Mouse (Mus musculus): ENCODE results near the gene Trim27. TPM values are rescaled to one million over a fixed set of nuclear protein-coding genes. Genes with fewer than 3 reads are reported as not detected.

The Trim27 gene
- polyA plus RNA-seq, 1 experiment from 2014 or later = 148 TPM

DNA sequence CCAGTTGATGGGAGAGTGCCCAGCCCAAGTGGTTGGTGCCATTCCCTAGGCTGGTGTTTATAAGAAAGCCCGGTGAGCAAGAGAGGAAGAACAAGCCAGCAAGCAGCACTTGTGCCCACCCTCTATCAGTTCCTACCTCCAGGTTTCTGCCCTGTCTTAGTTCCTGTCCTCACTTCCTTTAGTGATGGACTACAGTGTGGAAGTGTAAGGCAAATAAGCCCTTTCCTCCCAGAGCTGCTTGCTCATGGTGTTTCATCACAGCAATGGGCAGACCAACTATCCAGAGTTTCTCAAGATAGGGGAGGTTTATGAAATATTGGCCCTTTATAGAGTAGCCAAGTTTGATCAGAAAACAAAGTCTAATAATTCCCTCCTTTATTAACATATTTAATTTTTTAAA lies 37.5 kb downstream of the Trim27 start:
- no peak overlapping the region for H3K27ac ChIP-seq (replicated peaks; ENCODE audit: low read depth, low read length)
- no peaks in the 10 kb centered on the region for H3K4me1 ChIP-seq (ENCODE audit: control insufficient read depth, insufficient read depth, low read length)
- H3K36me3 ChIP-seq (replicated peaks; ENCODE audit: control insufficient read depth, insufficient read depth, low read depth, low read length) = no peaks in the 10 kb centered on the region
- H3K4me3 ChIP-seq (ENCODE audit: low read depth, low read length) = no peak overlapping the region
- no peak overlapping the region for H3K4me2 ChIP-seq (ENCODE audit: low read depth, low read length)
- H3K9me3 ChIP-seq (replicated peaks; ENCODE audit: control insufficient read depth, low read length) = no peaks in the 10 kb centered on the region
- DNase-seq (ENCODE audit: low spot score) (no peak), ATAC-seq (replicated peaks; ENCODE audit: insufficient number of reproducible peaks, low FRiP score, low TSS enrichment, low read depth) (no peak)
- no peak overlapping the region for H3K9ac ChIP-seq (replicated peaks; ENCODE audit: low read length)
- 44% methylated on average over 1 of the region's 1 CpGs for WGBS
- no peaks in the 10 kb centered on the region for H3K27me3 ChIP-seq (ENCODE audit: control insufficient read depth, insufficient read depth, low read length)

DNA sequence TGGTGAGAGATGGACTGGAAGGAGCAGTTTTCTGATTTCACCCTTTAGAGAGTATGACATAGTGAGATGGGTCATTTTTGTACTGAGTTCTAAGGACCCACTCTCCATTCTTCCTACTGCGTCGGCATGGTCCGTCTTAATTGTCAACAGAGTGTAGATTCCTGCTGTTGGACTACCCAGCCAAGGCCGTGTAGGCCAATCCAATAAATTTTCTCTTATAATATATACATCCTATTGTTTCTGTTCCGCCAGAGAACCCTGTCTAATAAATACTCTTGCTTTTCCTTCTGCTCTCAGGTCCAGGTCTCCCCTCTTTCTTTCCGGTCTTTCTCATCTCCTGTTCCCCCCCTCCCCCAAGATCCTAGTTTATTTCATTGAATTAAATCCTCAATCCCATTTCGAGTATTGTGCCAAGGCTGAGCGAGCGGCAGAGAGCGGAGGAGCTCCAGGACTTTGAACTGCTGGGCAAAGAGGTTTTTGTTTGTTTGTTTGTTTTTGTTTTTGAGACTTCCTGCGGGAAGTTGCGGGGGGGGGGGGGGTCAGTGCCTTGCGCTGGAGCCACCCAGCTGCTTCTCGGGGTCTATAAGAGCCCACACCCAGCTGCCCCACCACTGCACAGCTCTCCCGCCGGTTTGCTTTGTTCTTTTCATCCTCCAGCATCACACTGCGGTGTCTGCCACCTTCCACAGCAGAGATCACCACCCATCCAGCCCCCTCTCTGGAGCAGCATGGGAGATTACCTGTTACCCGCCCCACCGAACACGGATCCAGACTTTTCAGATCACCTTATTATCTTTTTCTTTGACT lies 42.6 kb downstream of the Trim27 start:
- H3K9ac ChIP-seq (replicated peaks; ENCODE audit: low read length) = peak overlapping the region; percentile 80
- H3K27me3 ChIP-seq (ENCODE audit: control insufficient read depth, insufficient read depth, low read length) = no peaks in the 10 kb centered on the region
- H3K27ac ChIP-seq (replicated peaks; ENCODE audit: low read depth, low read length) = peak overlapping the region; percentile 47
- peak overlapping the region; percentile 64 for H3K4me2 ChIP-seq (ENCODE audit: low read depth, low read length)
- DNase-seq (ENCODE audit: low spot score) = peak; percentile 51
- H3K4me3 ChIP-seq (ENCODE audit: low read depth, low read length) = peak overlapping the region; percentile 59
- H3K36me3 ChIP-seq (replicated peaks; ENCODE audit: control insufficient read depth, insufficient read depth, low read depth, low read length) = no peaks in the 10 kb centered on the region
- no peaks in the 10 kb centered on the region for H3K9me3 ChIP-seq (replicated peaks; ENCODE audit: control insufficient read depth, low read length)
- peak; percentile 91 for ATAC-seq (replicated peaks; ENCODE audit: insufficient number of reproducible peaks, low FRiP score, low TSS enrichment, low read depth)
- whole genome bisulfite sequencing = 3% methylated on average over 19 of the region's 20 CpGs
- H3K4me1 ChIP-seq (ENCODE audit: control insufficient read depth, insufficient read depth, low read length) = no peaks in the 10 kb centered on the region

DNA sequence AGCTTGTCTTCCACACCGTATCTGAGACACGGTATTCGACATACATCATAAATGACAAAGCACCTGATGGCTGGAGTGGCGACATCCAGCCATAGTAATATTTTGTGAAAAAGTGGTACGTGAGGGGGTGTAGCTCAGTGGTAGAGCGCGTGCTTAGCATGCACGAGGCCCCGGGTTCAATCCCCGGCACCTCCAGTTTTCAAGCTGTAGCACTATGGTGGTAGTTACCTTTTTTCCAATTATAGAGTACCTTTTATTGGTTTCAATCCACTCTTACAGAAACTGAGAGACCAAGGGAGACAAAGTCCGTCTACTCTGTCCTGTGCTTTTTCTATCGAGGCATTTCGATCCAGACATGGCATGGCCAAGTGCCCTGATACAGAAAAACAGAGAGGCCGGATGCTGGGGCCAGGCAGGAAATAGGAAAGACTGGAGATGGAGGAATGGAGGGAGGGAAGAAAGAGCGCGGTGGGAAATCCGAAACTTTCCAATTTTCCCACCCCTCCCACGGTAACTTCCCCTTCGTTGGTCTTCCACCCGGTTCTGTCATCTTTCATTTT lies 43.3 kb downstream of the Trim27 start:
- DNase-seq (ENCODE audit: low spot score) (peak; percentile 90), ATAC-seq (replicated peaks; ENCODE audit: insufficient number of reproducible peaks, low FRiP score, low TSS enrichment, low read depth) (peak; percentile 92)
- Histone ChIP-seq H3K4me2 (ENCODE audit: low read depth, low read length) (peak overlapping the region; percentile 64), H3K9ac (replicated peaks; ENCODE audit: low read length) (peak overlapping the region; percentile 80), H3K36me3 (replicated peaks; ENCODE audit: control insufficient read depth, insufficient read depth, low read depth, low read length) (no peaks in the 10 kb centered on the region), H3K27me3 (ENCODE audit: control insufficient read depth, insufficient read depth, low read length) (no peaks in the 10 kb centered on the region), H3K27ac (replicated peaks; ENCODE audit: low read depth, low read length) (peak overlapping the region; percentile 47), H3K4me1 (ENCODE audit: control insufficient read depth, insufficient read depth, low read length) (no peaks in the 10 kb centered on the region), H3K4me3 (ENCODE audit: low read depth, low read length) (peak overlapping the region; percentile 59), H3K9me3 (replicated peaks; ENCODE audit: control insufficient read depth, low read length) (no peaks in the 10 kb centered on the region)
- WGBS = under 1% methylated on average over 20 of the region's 20 CpGs

DNA sequence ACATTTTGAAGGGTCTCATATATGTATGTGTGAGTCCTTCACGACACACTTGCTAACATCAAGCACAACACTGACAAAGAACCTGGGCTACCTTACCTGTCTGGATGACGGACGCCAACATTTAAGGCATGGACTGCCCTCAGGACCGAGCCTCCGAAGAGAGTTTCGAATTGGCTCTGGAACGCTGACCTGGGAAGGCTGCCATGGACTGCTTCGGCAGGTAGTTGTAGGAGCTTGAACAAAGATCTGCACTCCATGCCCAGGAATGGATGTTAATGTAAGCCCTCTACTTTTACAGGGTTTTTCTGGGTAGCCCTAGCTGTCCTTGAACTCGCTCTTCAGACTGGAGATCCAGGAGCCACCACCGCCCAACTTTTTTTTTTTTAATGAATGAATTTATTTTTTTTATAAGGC lies 44.0 kb downstream of the Trim27 start:
- H3K9ac ChIP-seq (replicated peaks; ENCODE audit: low read length) = peak overlapping the region; percentile 42; the same call in 1 of the 2 replicates

DNA sequence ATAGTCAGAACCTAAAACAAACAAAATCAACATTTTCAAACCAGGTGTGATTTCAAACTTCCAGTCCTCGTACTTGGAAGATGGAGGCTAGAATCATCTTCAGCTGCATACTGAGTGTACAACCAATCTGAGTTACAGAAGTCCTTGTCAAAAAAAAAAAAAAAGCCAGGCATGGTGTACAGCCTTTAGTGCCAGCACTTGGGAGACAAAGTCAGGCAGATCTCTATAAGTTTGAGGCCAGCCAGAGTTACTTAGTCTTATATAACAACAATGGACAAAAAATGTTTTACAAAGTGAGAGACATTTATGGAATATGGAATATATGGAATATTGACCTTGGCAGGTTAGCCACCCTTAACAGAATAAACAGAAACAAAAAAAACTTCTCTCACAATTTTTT lies 45.1 kb downstream of the Trim27 start:
- H3K4me2 ChIP-seq (ENCODE audit: low read depth, low read length) = no peak overlapping the region
- no peaks in the 10 kb centered on the region for H3K27me3 ChIP-seq (ENCODE audit: control insufficient read depth, insufficient read depth, low read length)
- H3K4me3 ChIP-seq (ENCODE audit: low read depth, low read length) = no peak overlapping the region
- no peak for DNase-seq (ENCODE audit: low spot score)
- no peak for ATAC-seq (replicated peaks; ENCODE audit: insufficient number of reproducible peaks, low FRiP score, low TSS enrichment, low read depth)
- no peak overlapping the region for H3K9ac ChIP-seq (replicated peaks; ENCODE audit: low read length)
- H3K27ac ChIP-seq (replicated peaks; ENCODE audit: low read depth, low read length) = no peak overlapping the region
- WGBS = 71% methylated on average over 1 of the region's 1 CpGs
- no peaks in the 10 kb centered on the region for H3K9me3 ChIP-seq (replicated peaks; ENCODE audit: control insufficient read depth, low read length)
- H3K4me1 ChIP-seq (ENCODE audit: control insufficient read depth, insufficient read depth, low read length) = no peaks in the 10 kb centered on the region
- no peaks in the 10 kb centered on the region for H3K36me3 ChIP-seq (replicated peaks; ENCODE audit: control insufficient read depth, insufficient read depth, low read depth, low read length)

More for the DNA sequence above, 44.0 kb downstream of the Trim27 start:
- Histone ChIP-seq H3K9me3 (replicated peaks; ENCODE audit: control insufficient read depth, low read length) (no peaks in the 10 kb centered on the region), H3K27me3 (ENCODE audit: control insufficient read depth, insufficient read depth, low read length) (no peaks in the 10 kb centered on the region), H3K27ac (replicated peaks; ENCODE audit: low read depth, low read length) (no peak overlapping the region), H3K4me3 (ENCODE audit: low read depth, low read length) (peak overlapping the region; percentile 59), H3K4me2 (ENCODE audit: low read depth, low read length) (peak overlapping the region; percentile 64), H3K36me3 (replicated peaks; ENCODE audit: control insufficient read depth, insufficient read depth, low read depth, low read length) (no peaks in the 10 kb centered on the region), H3K4me1 (ENCODE audit: control insufficient read depth, insufficient read depth, low read length) (no peaks in the 10 kb centered on the region)
- DNase-seq (ENCODE audit: low spot score) (peak; percentile 57), ATAC-seq (replicated peaks; ENCODE audit: insufficient number of reproducible peaks, low FRiP score, low TSS enrichment, low read depth) (no peak)
- 2% methylated on average over 10 of the region's 10 CpGs for WGBS

DNA sequence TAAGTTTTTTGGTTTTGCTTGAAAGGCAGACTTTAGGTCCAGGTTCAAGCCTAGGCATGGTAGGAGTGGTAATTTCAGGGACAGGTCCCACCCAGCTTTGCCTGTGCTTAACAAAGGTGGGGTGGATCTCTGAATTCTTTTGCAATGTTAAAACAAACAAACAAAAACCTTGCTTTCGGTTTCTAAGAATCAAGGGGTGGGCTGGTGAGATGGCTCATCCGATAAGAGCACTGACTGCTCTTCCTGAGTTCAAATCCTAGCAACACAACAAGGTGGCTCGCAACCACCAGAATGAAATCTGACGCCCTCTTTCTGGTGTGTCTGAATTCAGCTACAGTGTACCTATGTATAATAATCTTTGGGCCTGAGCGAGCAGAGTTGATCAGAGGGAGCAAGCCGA lies 46.0 kb downstream of the Trim27 start:
- 61% methylated on average over 6 of the region's 6 CpGs for WGBS
- DNase-seq (ENCODE audit: low spot score) (no peak), ATAC-seq (replicated peaks; ENCODE audit: insufficient number of reproducible peaks, low FRiP score, low TSS enrichment, low read depth) (no peak)
- no peak overlapping the region for H3K9ac ChIP-seq (replicated peaks; ENCODE audit: low read length)
- H3K27me3 ChIP-seq (ENCODE audit: control insufficient read depth, insufficient read depth, low read length) = no peaks in the 10 kb centered on the region
- H3K4me2 ChIP-seq (ENCODE audit: low read depth, low read length) = no peak overlapping the region
- H3K36me3 ChIP-seq (replicated peaks; ENCODE audit: control insufficient read depth, insufficient read depth, low read depth, low read length) = no peaks in the 10 kb centered on the region
- H3K4me1 ChIP-seq (ENCODE audit: control insufficient read depth, insufficient read depth, low read length) = no peaks in the 10 kb centered on the region
- H3K4me3 ChIP-seq (ENCODE audit: low read depth, low read length) = no peak overlapping the region
- H3K27ac ChIP-seq (replicated peaks; ENCODE audit: low read depth, low read length) = no peak overlapping the region
- no peaks in the 10 kb centered on the region for H3K9me3 ChIP-seq (replicated peaks; ENCODE audit: control insufficient read depth, low read length)

DNA sequence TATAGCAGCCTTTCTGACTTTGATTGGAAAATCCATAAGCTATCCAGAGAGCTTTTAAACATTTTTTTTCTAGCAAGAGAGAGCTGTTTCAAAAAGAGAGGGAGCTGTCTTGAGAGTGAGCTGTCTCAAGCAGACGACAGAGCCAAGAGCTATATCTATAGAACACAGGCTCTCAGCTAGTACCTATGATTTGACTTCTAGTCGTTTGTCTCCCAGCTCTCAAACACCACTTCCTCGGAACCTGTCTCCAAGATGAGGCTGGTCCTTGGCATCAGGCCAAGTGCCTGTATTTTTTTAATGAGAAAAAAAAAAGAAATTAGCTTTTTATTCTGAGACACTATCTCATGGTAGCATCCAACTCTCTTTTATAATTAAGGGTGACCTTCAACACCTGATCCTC lies 46.8 kb downstream of the Trim27 start:
- H3K27me3 ChIP-seq (ENCODE audit: control insufficient read depth, insufficient read depth, low read length) = no peaks in the 10 kb centered on the region
- no peaks in the 10 kb centered on the region for H3K4me1 ChIP-seq (ENCODE audit: control insufficient read depth, insufficient read depth, low read length)
- H3K4me2 ChIP-seq (ENCODE audit: low read depth, low read length) = no peak overlapping the region
- H3K36me3 ChIP-seq (replicated peaks; ENCODE audit: control insufficient read depth, insufficient read depth, low read depth, low read length) = no peaks in the 10 kb centered on the region
- WGBS = 77% methylated on average over 3 of the region's 3 CpGs
- no peak overlapping the region for H3K27ac ChIP-seq (replicated peaks; ENCODE audit: low read depth, low read length)
- no peak overlapping the region for H3K9ac ChIP-seq (replicated peaks; ENCODE audit: low read length)
- H3K4me3 ChIP-seq (ENCODE audit: low read depth, low read length) = no peak overlapping the region
- ATAC-seq (replicated peaks; ENCODE audit: insufficient number of reproducible peaks, low FRiP score, low TSS enrichment, low read depth) (no peak), DNase-seq (ENCODE audit: low spot score) (no peak)
- no peaks in the 10 kb centered on the region for H3K9me3 ChIP-seq (replicated peaks; ENCODE audit: control insufficient read depth, low read length)
